Mouse (Mus musculus): ENCODE data around the gene Caml.
"Not testable (repeated sequence)": the region's sequence is repeated elsewhere in the genome, so short reads cannot be mapped to it uniquely, and the experiment has no call there.

Caml gene

GRCm38 (mm10) chr13:55622649-55623541 lies at the start of gene Caml:
TSS of gene Caml (plus strand) at chr13:55623005.
- peak; percentile 94 for DNase-seq

GRCm38 (mm10) chr13:55573432-55573831 lies 49.4 kb upstream of the Caml start, which contains the start of gene Tmed9:
TSS of gene Tmed9 (plus strand) at chr13:55573732.
- no peak for DNase-seq

- DNase-seq, result no peak
Measured at GRCm38 (mm10) chr13:55574321-55574720, 48.5 kb upstream of the Caml start.

DNA sequence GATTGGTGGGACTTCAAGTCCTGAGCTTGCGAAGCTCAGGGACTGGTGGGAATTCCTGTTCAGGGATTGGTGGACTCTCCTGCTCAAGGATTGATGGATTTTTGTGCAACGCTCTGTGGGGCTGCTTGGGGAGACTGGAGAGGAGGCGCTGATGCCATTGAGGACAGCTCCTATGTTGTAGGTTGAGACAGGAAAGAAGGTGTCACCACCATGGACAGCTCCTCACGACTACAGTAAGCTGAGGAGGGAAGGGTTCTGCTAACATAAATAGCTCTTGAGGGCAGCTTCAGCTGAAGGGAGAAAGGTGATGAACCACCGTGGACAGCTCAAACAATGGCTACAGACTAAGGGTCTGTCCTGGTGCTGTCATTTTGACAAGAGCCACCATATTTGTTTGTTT lies 46.9 kb upstream of the Caml start:
- DNase-seq, result no peak

- not testable (repeated sequence) for DNase-seq
Measured at GRCm38 (mm10) chr13:55576872-55577271, 45.9 kb upstream of the Caml start.

DNA sequence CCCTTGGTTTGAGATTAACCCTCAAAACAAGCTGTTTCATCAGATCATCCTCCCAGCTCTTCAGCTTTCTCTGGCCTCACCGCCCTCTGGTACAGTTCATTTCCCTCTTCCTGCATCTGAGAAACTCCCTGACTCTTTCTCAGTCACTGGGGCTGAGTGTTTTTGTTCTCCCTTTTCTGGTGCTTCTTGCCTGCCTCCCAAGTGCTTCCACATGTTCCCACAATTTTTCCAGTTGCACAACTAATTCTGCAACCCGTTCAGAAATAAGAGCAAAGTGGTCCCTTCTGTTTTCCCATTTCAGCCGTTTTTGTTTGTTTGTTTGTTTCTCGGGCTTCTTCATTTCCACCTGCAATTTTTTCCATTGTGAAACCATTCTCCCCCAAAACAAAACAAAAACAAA lies 44.7 kb upstream of the Caml start:
- no peak for DNase-seq

- no peak for DNase-seq
Measured at GRCm38 (mm10) chr13:55591961-55592490, 30.8 kb upstream of the Caml start.

DNA sequence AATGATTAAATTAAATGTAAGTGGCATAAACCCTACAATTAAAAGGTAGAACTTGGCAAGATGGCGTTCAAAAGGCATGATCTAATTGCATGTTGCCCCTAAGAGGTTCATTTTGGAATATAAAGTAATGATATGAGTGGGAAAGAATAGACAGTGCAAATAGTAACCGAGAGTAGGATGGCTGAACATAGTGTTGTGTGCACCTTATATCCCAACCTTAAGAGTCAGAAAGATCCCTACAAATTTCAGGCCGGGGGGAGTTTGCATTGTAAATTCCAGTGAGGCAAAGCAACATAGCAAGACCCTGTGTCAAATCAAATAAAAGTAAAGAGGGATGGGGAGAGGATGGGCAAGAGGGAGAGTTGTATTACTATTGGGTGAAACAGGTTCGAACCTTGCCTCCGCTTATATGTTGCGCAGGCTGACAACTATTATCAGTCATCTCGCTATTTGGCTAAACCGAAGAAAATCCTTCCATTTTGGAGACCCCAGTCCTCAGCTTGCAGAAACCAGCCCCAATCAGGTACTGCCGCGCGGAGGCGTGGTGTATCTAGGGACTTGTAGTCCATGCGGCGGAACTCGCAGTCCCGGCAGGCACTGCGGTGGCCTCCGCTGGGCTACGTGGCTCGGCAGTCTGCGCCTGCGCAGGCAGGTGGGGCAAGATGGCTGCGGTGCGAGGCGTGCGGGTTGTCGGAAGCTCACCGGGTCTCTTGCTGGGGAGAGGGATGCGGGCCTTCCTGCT lies 30.1 kb upstream of the Caml start:
- peak; percentile 98 for DNase-seq

DNA sequence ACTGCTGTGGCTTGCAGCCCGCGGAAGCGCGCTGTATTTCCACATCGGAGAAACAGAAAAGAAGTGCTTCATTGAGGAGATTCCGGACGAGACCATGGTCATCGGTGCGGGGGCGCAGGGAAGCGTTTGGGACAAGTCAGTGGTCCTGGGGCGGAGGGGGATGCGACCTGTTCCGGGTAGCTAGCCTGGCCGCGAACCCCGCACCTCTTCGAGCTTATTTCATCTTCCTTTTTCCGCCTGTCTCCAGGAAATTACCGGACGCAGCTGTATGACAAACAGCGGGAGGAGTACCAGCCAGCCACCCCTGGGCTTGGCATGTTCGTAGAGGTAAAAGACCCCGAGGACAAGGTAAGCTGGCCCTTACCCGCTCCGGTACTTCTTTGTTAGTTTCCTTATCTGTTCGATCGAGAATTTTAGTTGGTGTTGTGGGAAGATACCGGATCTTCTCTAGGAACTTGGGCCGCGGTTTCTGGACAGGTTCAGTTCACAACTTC lies 29.5 kb upstream of the Caml start:
- no peak for DNase-seq

DNA sequence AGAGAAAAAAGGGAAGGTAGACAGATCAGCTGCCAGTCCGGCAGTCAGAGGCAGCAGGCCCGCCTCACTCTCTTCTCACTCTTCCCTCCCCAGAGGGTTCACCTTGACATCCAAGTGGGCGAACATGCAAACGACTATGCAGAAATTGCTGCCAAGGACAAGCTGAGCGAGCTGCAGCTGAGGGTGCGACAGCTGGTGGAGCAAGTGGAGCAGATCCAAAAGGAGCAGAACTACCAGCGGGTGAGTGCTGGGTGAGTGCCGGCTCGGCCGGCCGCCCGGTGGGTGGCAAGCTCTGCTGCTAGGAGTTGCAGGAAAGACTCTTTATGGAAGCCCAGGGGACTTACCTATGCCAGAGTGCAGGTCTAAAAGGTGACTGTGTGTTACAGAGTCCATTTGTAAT lies 27.4 kb upstream of the Caml start:
- DNase-seq, result no peak

- no peak for DNase-seq
Measured at GRCm38 (mm10) chr13:55596802-55597201, 26.0 kb upstream of the Caml start.

- peak; percentile 90 for DNase-seq
Measured at GRCm38 (mm10) chr13:55599566-55600540, 23.0 kb upstream of the Caml start, which contains the start of gene B4galt7. TSS of gene B4galt7 (plus strand) at chr13:55599896.

GRCm38 (mm10) chr13:55600657-55601056 lies 22.1 kb upstream of the Caml start:
- DNase-seq, result peak; percentile 38

GRCm38 (mm10) chr13:55601611-55602010 lies 21.2 kb upstream of the Caml start:
- DNase-seq, result peak; percentile 87

GRCm38 (mm10) chr13:55604606-55605005 lies 18.2 kb upstream of the Caml start:
- no peak for DNase-seq

- no peak for DNase-seq
Measured at GRCm38 (mm10) chr13:55606899-55607623, 15.7 kb upstream of the Caml start.

GRCm38 (mm10) chr13:55607624-55608006 lies 15.2 kb upstream of the Caml start:
- no peak for DNase-seq

DNA sequence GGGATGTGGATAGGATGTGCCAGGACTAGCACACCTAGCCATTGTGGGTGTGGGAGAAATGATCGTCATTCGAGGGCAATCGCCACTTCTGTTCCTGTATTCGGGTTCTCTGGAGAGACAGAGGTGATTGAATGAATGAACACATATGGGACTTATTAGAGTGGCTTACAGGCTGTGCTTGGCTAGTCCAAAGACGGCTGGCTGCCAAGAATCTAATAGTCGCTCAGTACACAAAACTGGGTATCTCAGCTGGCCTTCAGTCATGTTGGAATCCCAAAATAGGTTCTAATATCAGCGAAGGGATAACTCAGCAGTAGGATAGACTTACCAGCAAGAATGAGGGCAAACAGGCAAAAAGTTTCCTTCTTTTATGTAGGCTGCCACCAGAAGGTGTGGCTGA lies 10.8 kb upstream of the Caml start:
- no peak for DNase-seq

DNA sequence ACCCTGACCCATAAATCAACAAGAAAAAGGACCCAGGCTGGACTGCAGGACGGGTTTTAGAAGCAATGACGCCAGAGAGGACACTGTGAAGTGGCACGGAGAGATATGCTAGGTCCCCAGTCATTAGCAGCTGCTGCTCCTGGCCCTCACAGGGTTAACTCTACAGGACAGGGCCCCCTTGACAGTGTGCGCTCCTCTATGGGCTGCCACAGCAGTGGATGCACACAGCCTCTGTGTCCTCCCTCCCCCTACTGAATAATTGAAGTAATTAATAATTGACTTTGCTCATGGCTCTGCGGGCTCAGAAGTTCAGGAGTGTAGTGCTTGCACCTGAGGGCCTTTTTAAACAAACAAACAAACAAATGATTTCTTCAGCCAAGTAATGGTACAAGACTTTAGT lies 9.3 kb upstream of the Caml start:
- no peak for DNase-seq

DNA sequence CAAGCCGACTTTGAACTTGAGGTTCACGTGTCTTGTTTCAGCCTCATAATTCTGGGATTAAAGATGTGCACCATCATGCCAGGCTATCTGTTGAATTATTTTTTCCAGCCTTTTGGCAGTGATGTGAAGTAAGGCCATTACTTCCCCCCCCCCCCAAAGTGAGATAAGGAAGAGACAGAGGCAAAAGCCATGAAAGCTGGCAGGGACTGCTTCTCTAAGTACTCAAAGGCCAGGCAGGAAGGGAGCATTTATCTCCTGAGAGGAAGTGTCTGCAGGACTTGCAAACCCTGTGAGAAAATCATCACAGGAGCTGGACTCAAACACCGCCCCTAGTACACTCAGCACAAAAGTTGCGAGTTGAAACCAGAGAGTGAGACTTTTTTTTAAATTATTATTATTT lies 3.5 kb upstream of the Caml start:
- no peak for DNase-seq

- no peak for DNase-seq
Measured at GRCm38 (mm10) chr13:55620275-55620674, 2.5 kb upstream of the Caml start.

All from lung, postnatal 10 days (tissue).